Mouse (Mus musculus) limb, embryonic 12.5 days (tissue): ENCODE results near the gene Apol8. TPM values are rescaled to one million over a fixed set of nuclear protein-coding genes. Genes with fewer than 3 reads are reported as not detected.

ENCODE experiments used
- polyA plus RNA-seq: library from polyadenylated mRNA; unstranded; fragments of >200 nt; fragmentation: Nextera tagmentation; extraction: Ambion mirVana; gene quantifications from 2 replicates; pipeline ENCODE4 v1.2.1, GENCODE M21; 2016

Apol8 gene
- polyA plus RNA-seq, 1 experiment from 2014 or later = 0.23 TPM

Other genes with a start within 250 kb of the Apol8 start
- not detected in 2 replicates for gene Apol11a, start 248.7 kb downstream of the Apol8 start, polyA plus RNA-seq
- gene Apol7c, start 223.7 kb downstream of the Apol8 start, polyA plus RNA-seq = not detected in 2 replicates
- gene 1700025B11Rik, start 195.1 kb downstream of the Apol8 start, polyA plus RNA-seq = not detected in 2 replicates
- not detected in 2 replicates for gene Apol10b, start 160.9 kb downstream of the Apol8 start, polyA plus RNA-seq
- gene Gm36245, start 157.7 kb downstream of the Apol8 start, polyA plus RNA-seq = not detected in 2 replicates
- gene Apol11b, start 113.7 kb downstream of the Apol8 start, polyA plus RNA-seq = not detected in 2 replicates
- 0.09 TPM in 1 of 2 replicates, not detected in the other for gene Apol7e, start 58.1 kb downstream of the Apol8 start, polyA plus RNA-seq
- gene Apol9b, start 28.0 kb downstream of the Apol8 start, polyA plus RNA-seq = not detected in 2 replicates
- gene Myh9, start 85.2 kb upstream of the Apol8 start, polyA plus RNA-seq = 40.0 and 43.1 TPM in 2 replicates
- gene Txn2, start 172.0 kb upstream of the Apol8 start, polyA plus RNA-seq = 215 and 217 TPM in 2 replicates
- 6.4 and 7.5 TPM in 2 replicates for gene Foxred2, start 199.7 kb upstream of the Apol8 start, polyA plus RNA-seq
- gene Eif3d, start 213.8 kb upstream of the Apol8 start, polyA plus RNA-seq = 222 and 224 TPM in 2 replicates